Mouse (Mus musculus): ENCODE measurements around the gene Best3.

DNA sequence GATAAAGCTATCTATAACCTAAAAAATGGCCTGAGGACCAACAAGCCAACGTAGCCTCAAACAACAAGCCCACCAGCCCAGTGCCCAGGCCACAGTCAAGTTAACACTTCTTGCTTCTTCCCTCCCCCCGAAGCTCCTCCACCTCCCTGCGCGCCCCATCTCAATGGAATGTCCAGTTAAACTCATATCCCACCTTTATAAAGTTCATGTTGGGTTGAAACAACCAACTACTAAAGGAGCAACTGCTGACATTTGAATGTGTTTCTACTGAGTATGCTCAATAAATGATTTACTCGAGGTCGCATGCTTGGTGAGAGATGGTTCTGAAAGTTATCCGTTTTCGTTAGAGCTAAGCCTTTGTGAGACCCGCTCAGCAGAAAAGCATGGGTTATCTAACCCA lies 37.7 kb upstream of the Best3 start:
- no peak for TF ChIP-seq CTCF (IDR thresholded peaks at IDR 0.05; ENCODE audit: low read depth)
- no peak for TF ChIP-seq EP300 (IDR thresholded peaks at IDR 0.05; ENCODE audit: low read depth)
